Mouse (Mus musculus) neural tube, embryonic 13.5 days (tissue): Measurements from ENCODE around the gene Car4. TPM values are rescaled to one million over a fixed set of nuclear protein-coding genes. Genes with fewer than 3 reads are reported as not detected.

ENCODE experiments used
- ATAC-seq: fragments of 200-750 bp; cut with Nextera tagmentation; 2 replicates; pipeline ENCODE4 v1.8.0; 2017; ENCODE audit warnings: low read depth, mild to moderate bottlenecking, moderate TSS enrichment, moderate library complexity
- H3K27ac ChIP-seq: fragments of 300-500 bp; sonication (generic); replicated peaks from 2 replicates; pipeline ENCODE4 v1.5.1; 2015; ENCODE audit warnings: moderate library complexity, mild to moderate bottlenecking, inconsistent platforms
- H3K27me3 ChIP-seq: fragments of 300-500 bp; sonication (generic); 2 replicates; pipeline ENCODE4 v1.6.1; 2015; ENCODE audit warnings: mild to moderate bottlenecking, inconsistent platforms
- H3K36me3 ChIP-seq: fragments of 300-500 bp; sonication (generic); 2 replicates; pipeline ENCODE4 v1.6.1; 2015; ENCODE audit warnings: mild to moderate bottlenecking, inconsistent platforms
- H3K4me1 ChIP-seq: fragments of 300-500 bp; sonication (generic); replicated peaks from 2 replicates; pipeline ENCODE4 v1.6.1; 2015; ENCODE audit warnings: inconsistent platforms
- H3K4me2 ChIP-seq: fragments of 300-500 bp; sonication (generic); 2 replicates; pipeline ENCODE4 v1.6.1; 2015; ENCODE audit warnings: inconsistent platforms, mild to moderate bottlenecking, moderate library complexity
- H3K4me3 ChIP-seq: fragments of 300-500 bp; sonication (generic); 2 replicates; pipeline ENCODE4 v1.5.1; 2015; ENCODE audit warnings: mild to moderate bottlenecking, inconsistent platforms
- H3K9ac ChIP-seq: fragments of 300-500 bp; sonication (generic); 2 replicates; pipeline ENCODE4 v1.6.1; 2015; ENCODE audit warnings: moderate library complexity, mild to moderate bottlenecking, inconsistent platforms
- H3K9me3 ChIP-seq: fragments of 300-500 bp; sonication (generic); 2 replicates; pipeline ENCODE4 v1.6.1; 2016; ENCODE audit warnings: inconsistent platforms
- WGBS: fragments of 180-500 bp; shearing (Covaris S2); methylation state at CpG from one replicate; pipeline ENCODE4 v1.1.7; 2015; 5-methylcytosine and 5-hydroxymethylcytosine counted together
- polyA plus RNA-seq: library from polyadenylated mRNA; unstranded; fragments of >200 nt; fragmentation: Nextera tagmentation; extraction: Ambion mirVana; gene quantifications from 2 replicates; pipeline ENCODE4 v1.2.1, GENCODE M21; 2015

The Car4 gene
- polyA plus RNA-seq, 1 experiment from 2014 or later: 6.4 TPM

- no peak overlapping the region for H3K9ac ChIP-seq
- ATAC-seq: no peak
- H3K27ac ChIP-seq: no peak overlapping the region
- peaks cover 26% of the 10 kb centered on the region for H3K4me1 ChIP-seq
- H3K9me3 ChIP-seq: no peaks in the 10 kb centered on the region
- no peak overlapping the region for H3K4me2 ChIP-seq
- no peak overlapping the region for H3K4me3 ChIP-seq
- WGBS: 73% methylated on average over 10 of the region's 10 CpGs
- peaks cover 15% of the 10 kb centered on the region for H3K27me3 ChIP-seq
- H3K36me3 ChIP-seq: no peaks in the 10 kb centered on the region
Observed at GRCm38 (mm10) chr11:84940140-84940539, 17.4 kb upstream of the Car4 start.

- peak overlapping the region; percentile 45 for H3K4me2 ChIP-seq
- peaks cover 15% of the 10 kb centered on the region for H3K27me3 ChIP-seq
- no peak for ATAC-seq
- H3K9ac ChIP-seq: no peak overlapping the region
- H3K4me3 ChIP-seq: no peak overlapping the region
- no peaks in the 10 kb centered on the region for H3K9me3 ChIP-seq
- H3K36me3 ChIP-seq: no peaks in the 10 kb centered on the region
- under 1% methylated on average over 15 of the region's 15 CpGs for WGBS
- H3K4me1 ChIP-seq: peaks cover 28% of the 10 kb centered on the region
- no peak overlapping the region for H3K27ac ChIP-seq
Observed at GRCm38 (mm10) chr11:84943948-84944347, 13.6 kb upstream of the Car4 start.

GRCm38 (mm10) chr11:84944639-84945435 lies 12.7 kb upstream of the Car4 start:
- H3K4me2 ChIP-seq: 0 out of 2 replicates have a peak overlapping the region, but pooled peaks have one; percentile 15
- no peaks in the 10 kb centered on the region for H3K9me3 ChIP-seq
- no peak overlapping the region for H3K27ac ChIP-seq
- 6% methylated on average over 12 of the region's 12 CpGs for WGBS
- ATAC-seq: no peak
- H3K36me3 ChIP-seq: no peaks in the 10 kb centered on the region
- H3K9ac ChIP-seq: no peak overlapping the region
- peaks cover 15% of the 10 kb centered on the region for H3K27me3 ChIP-seq
- H3K4me1 ChIP-seq: peaks cover 22% of the 10 kb centered on the region
- no peak overlapping the region for H3K4me3 ChIP-seq

GRCm38 (mm10) chr11:84945841-84946240 lies 11.7 kb upstream of the Car4 start:
- ATAC-seq: no peak
- Histone ChIP-seq H3K9me3 (no peaks in the 10 kb centered on the region), H3K36me3 (no peaks in the 10 kb centered on the region), H3K9ac (no peak overlapping the region), H3K4me3 (no peak overlapping the region), H3K4me1 (peaks cover 21% of the 10 kb centered on the region), H3K27ac (no peak overlapping the region), H3K4me2 (no peak overlapping the region), H3K27me3 (peaks cover 15% of the 10 kb centered on the region)
- 74% methylated on average over 3 of the region's 3 CpGs for WGBS

GRCm38 (mm10) chr11:84947206-84947605 lies 10.4 kb upstream of the Car4 start:
- no peak overlapping the region for H3K4me2 ChIP-seq
- H3K27me3 ChIP-seq: peaks cover 15% of the 10 kb centered on the region
- H3K4me3 ChIP-seq: no peak overlapping the region
- no peak overlapping the region for H3K9ac ChIP-seq
- peaks cover 21% of the 10 kb centered on the region for H3K4me1 ChIP-seq
- 58% methylated on average over 6 of the region's 6 CpGs for WGBS
- H3K27ac ChIP-seq: no peak overlapping the region
- no peak for ATAC-seq
- H3K9me3 ChIP-seq: no peaks in the 10 kb centered on the region
- no peaks in the 10 kb centered on the region for H3K36me3 ChIP-seq

GRCm38 (mm10) chr11:84948114-84948513 lies 9.5 kb upstream of the Car4 start:
- no peak for ATAC-seq

GRCm38 (mm10) chr11:84948526-84948925 lies 9.1 kb upstream of the Car4 start:
- Histone ChIP-seq H3K27me3 (peaks cover 6% of the 10 kb centered on the region; the same call in 1 of the 2 replicates), H3K9ac (no peak overlapping the region), H3K4me2 (no peak overlapping the region), H3K27ac (no peak overlapping the region), H3K4me1 (peaks cover 18% of the 10 kb centered on the region), H3K4me3 (no peak overlapping the region), H3K9me3 (no peaks in the 10 kb centered on the region), H3K36me3 (no peaks in the 10 kb centered on the region)
- 62% methylated on average over 3 of the region's 3 CpGs for WGBS
- ATAC-seq: no peak

More at GRCm38 (mm10) chr11:84948114-84948513, 9.5 kb upstream of the Car4 start:
- Histone ChIP-seq H3K4me1 (peaks cover 21% of the 10 kb centered on the region), H3K27me3 (peaks cover 10% of the 10 kb centered on the region), H3K4me2 (no peak overlapping the region), H3K27ac (no peak overlapping the region), H3K36me3 (no peaks in the 10 kb centered on the region), H3K4me3 (no peak overlapping the region), H3K9me3 (no peaks in the 10 kb centered on the region), H3K9ac (no peak overlapping the region)
- 46% methylated on average over 3 of the region's 3 CpGs for WGBS

GRCm38 (mm10) chr11:84952611-84953010 lies 5.0 kb upstream of the Car4 start:
- Histone ChIP-seq H3K4me1 (peaks cover 6% of the 10 kb centered on the region), H3K9me3 (no peaks in the 10 kb centered on the region), H3K27me3 (peaks cover 19% of the 10 kb centered on the region), H3K4me3 (no peak overlapping the region), H3K4me2 (no peak overlapping the region), H3K27ac (no peak overlapping the region), H3K36me3 (no peaks in the 10 kb centered on the region), H3K9ac (no peak overlapping the region)
- WGBS: 56% methylated on average over 2 of the region's 2 CpGs
- ATAC-seq: no peak

GRCm38 (mm10) chr11:84956400-84956799 lies 1.2 kb upstream of the Car4 start:
- no peaks in the 10 kb centered on the region for H3K9me3 ChIP-seq
- no peak overlapping the region for H3K9ac ChIP-seq
- H3K27ac ChIP-seq: no peak overlapping the region
- no peak overlapping the region for H3K4me2 ChIP-seq
- WGBS: 37% methylated on average over 5 of the region's 5 CpGs
- ATAC-seq: no peak
- H3K36me3 ChIP-seq: no peaks in the 10 kb centered on the region
- peaks cover 21% of the 10 kb centered on the region for H3K4me1 ChIP-seq
- H3K27me3 ChIP-seq: peaks cover 47% of the 10 kb centered on the region
- no peak overlapping the region for H3K4me3 ChIP-seq

GRCm38 (mm10) chr11:84957171-84957570 lies 415 bp upstream of the Car4 start:
- H3K4me1 ChIP-seq: peaks cover 21% of the 10 kb centered on the region
- H3K27ac ChIP-seq: no peak overlapping the region
- H3K27me3 ChIP-seq: peaks cover 47% of the 10 kb centered on the region
- 9% methylated on average over 15 of the region's 15 CpGs for WGBS
- peak overlapping the region; percentile 64 for H3K4me2 ChIP-seq
- peak overlapping the region; percentile 35 for H3K4me3 ChIP-seq
- H3K9ac ChIP-seq: 0 out of 2 replicates have a peak overlapping the region, but pooled peaks have one; percentile 53
- no peaks in the 10 kb centered on the region for H3K9me3 ChIP-seq
- no peaks in the 10 kb centered on the region for H3K36me3 ChIP-seq
- ATAC-seq: no peak

GRCm38 (mm10) chr11:84958271-84958630 lies 665 bp downstream of the Car4 start:
- Histone ChIP-seq H3K27me3 (peaks cover 47% of the 10 kb centered on the region), H3K27ac (no peak overlapping the region), H3K4me2 (peak overlapping the region; percentile 64), H3K36me3 (no peaks in the 10 kb centered on the region), H3K4me1 (peaks cover 21% of the 10 kb centered on the region), H3K9me3 (no peaks in the 10 kb centered on the region), H3K4me3 (peak overlapping the region; percentile 35), H3K9ac (peak overlapping the region; percentile 53; the same call in 1 of the 2 replicates)
- peak; percentile 8; the same call in 1 of the 2 replicates for ATAC-seq
- 5% methylated on average over 11 of the region's 11 CpGs for WGBS

GRCm38 (mm10) chr11:84959181-84959580 lies 1.6 kb downstream of the Car4 start:
- H3K27ac ChIP-seq: no peak overlapping the region
- peaks cover 21% of the 10 kb centered on the region for H3K4me1 ChIP-seq
- H3K9ac ChIP-seq: no peak overlapping the region
- no peak overlapping the region for H3K4me3 ChIP-seq
- no peaks in the 10 kb centered on the region for H3K9me3 ChIP-seq
- H3K27me3 ChIP-seq: peaks cover 47% of the 10 kb centered on the region
- no peak overlapping the region for H3K4me2 ChIP-seq
- no peaks in the 10 kb centered on the region for H3K36me3 ChIP-seq
- 48% methylated on average over 5 of the region's 5 CpGs for WGBS
- ATAC-seq: no peak
